Mouse (Mus musculus): Measurements from ENCODE around the gene Myl3.

DNA sequence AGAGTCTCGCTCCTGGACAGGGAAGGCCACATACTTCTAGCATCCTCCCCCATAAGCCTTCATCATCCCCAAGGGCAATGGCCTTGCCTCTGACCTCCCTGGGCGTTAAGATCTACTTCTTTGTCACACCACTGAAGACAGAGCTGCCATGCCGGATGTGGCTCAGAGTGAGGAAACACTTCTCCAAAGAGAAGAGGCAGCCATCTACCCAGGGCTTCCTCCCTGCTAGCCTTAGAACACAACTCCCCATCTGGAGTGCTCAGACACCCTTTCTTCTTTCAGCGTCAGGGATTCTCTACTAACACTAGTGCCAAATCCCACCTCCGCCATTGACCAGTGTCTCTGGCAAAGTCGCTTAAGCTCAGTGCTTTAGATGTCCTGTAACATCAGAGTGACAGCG lies 7.5 kb upstream of the Myl3 start:
- TF ChIP-seq CTCF (IDR thresholded peaks at IDR 0.05; ENCODE audit: control insufficient read depth, insufficient read depth, insufficient read length) (no peak), USF1 (IDR thresholded peaks at IDR 0.05; ENCODE audit: low read depth) (no peak), MAX (IDR thresholded peaks at IDR 0.05) (no peak)

Data from C2C12 (cell line).